Mouse (Mus musculus): ENCODE results near the gene Skp1a. TPM values are rescaled to one million over a fixed set of nuclear protein-coding genes. Genes with fewer than 3 reads are reported as not detected.

The Skp1a gene
- total and polyA plus RNA-seq, 3 experiments, result 38.9 to 255 (median 241) TPM

DNA sequence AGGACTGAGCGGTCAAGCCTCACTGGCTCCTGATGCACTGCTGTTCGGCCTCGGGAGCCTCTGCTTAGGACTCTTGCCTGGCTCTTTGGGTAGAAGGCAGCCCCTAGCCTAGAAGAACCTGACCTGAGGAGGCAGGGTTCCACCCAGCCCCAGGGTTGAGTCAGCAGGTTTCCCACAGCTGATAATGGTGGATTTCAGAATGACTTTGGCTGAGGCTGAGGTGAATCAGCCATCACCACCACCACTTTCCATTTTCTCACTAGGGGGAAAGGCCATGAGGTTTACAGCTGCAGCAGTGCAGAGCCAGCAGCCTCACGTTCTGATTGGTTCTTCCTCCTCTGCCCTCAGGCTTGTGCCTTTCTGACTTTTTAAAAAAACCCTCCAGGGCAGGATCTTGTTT is 29.1 kb downstream of the Skp1a start:
- Histone ChIP-seq H3K9ac (ENCODE audit: low read depth, low read length) (no peak overlapping the region), H3K27ac (no peak overlapping the region), H3K4me3 (no peak overlapping the region), H3K27me3 (ENCODE audit: control insufficient read depth, insufficient read depth, low read length) (no peaks in the 10 kb centered on the region), H3K36me3 (ENCODE audit: control insufficient read depth, insufficient read depth, low read length) (no peaks in the 10 kb centered on the region), H3K4me1 (ENCODE audit: control insufficient read depth, insufficient read depth, low read length) (no peaks in the 10 kb centered on the region), H3K79me2 (replicated peaks; ENCODE audit: control insufficient read depth, insufficient read depth, low read length) (no peaks in the 10 kb centered on the region)
- intact Hi-C loops (cut with DNase I), result no loop called here
- no peak for TF ChIP-seq CTCF (IDR thresholded peaks at IDR 0.05)
- no peak for TF ChIP-seq EP300 (IDR thresholded peaks at IDR 0.05; ENCODE audit: insufficient read depth, low read depth, low read length)
- no peak for TF ChIP-seq POLR2A (IDR thresholded peaks at IDR 0.05; ENCODE audit: insufficient read depth, low read depth, low read length)
- WGBS, result 77% methylated on average over 4 of the region's 4 CpGs
- no peak for DNase-seq

DNA sequence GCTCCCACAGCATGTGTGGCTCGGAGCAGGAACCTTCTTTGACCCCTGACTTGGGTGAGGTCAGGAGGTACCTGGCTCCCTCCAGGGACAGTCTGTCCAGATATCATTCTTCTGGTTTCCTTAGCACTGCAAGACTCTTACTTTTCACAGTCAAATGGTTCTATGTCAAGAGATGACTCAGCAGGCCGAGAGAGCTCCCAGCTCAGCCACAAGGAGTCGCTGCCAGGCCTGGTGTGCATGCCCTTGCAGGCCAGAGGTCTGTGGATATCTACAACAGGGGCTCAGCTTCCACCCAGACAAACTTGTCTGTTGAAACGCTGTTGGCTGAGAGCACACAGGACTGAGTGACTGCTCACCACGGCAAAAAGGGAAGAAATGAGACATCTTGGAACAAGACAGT is 30.1 kb downstream of the Skp1a start:
- Histone ChIP-seq H3K27ac (no peak overlapping the region), H3K4me3 (no peak overlapping the region), H3K79me2 (replicated peaks; ENCODE audit: control insufficient read depth, insufficient read depth, low read length) (no peaks in the 10 kb centered on the region), H3K9ac (ENCODE audit: low read depth, low read length) (no peak overlapping the region), H3K4me1 (ENCODE audit: control insufficient read depth, insufficient read depth, low read length) (no peaks in the 10 kb centered on the region), H3K36me3 (ENCODE audit: control insufficient read depth, insufficient read depth, low read length) (no peaks in the 10 kb centered on the region), H3K27me3 (ENCODE audit: control insufficient read depth, insufficient read depth, low read length) (no peaks in the 10 kb centered on the region)
- DNase-seq, result peak in 1 of 2 experiments; percentile 51
- peak; percentile 73 for TF ChIP-seq CTCF (IDR thresholded peaks at IDR 0.05)
- no peak for TF ChIP-seq POLR2A (IDR thresholded peaks at IDR 0.05; ENCODE audit: insufficient read depth, low read depth, low read length)
- WGBS, result 52% methylated on average over 5 of the region's 5 CpGs
- intact Hi-C loops (cut with DNase I), result loop anchor here (2.0 kb wide), 1 partner anchor 35 kb away; no protein-coding TSS in a partner anchor

DNA sequence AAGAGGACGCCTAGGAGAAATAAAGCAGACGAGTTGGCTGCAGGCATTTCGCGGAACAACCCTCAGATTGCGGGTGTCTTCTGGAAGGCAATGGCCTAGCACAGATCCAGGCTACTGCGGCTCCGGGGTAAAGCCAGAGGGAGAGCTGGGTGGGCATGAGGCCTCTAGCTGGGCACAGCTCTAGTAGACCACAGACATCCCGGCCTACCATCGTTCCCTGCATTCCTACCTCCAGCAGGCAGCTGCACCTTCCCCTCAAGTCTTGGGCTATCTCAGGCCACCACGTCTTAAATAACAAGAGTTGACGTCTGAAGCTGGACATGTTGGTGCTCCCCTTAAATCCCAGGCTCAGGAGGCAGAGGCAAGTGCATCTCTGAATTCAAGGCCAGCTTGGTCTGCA is 30.5 kb downstream of the Skp1a start:
- whole genome bisulfite sequencing, result 91% methylated on average over 11 of the region's 11 CpGs
- intact Hi-C loops (cut with DNase I), result loop anchor here (2.0 kb wide), 1 partner anchor 34 kb away; no protein-coding TSS in a partner anchor
- no peak overlapping the region for H3K9ac ChIP-seq (ENCODE audit: low read depth, low read length)
- H3K4me1 ChIP-seq (ENCODE audit: control insufficient read depth, insufficient read depth, low read length), result no peaks in the 10 kb centered on the region
- peak in 1 of 2 experiments; percentile 10 for DNase-seq
- no peaks in the 10 kb centered on the region for H3K27me3 ChIP-seq (ENCODE audit: control insufficient read depth, insufficient read depth, low read length)
- no peaks in the 10 kb centered on the region for H3K36me3 ChIP-seq (ENCODE audit: control insufficient read depth, insufficient read depth, low read length)
- no peaks in the 10 kb centered on the region for H3K79me2 ChIP-seq (replicated peaks; ENCODE audit: control insufficient read depth, insufficient read depth, low read length)
- H3K27ac ChIP-seq, result no peak overlapping the region
- no peak for TF ChIP-seq EP300 (IDR thresholded peaks at IDR 0.05; ENCODE audit: insufficient read depth, low read depth, low read length)
- TF ChIP-seq CTCF (IDR thresholded peaks at IDR 0.05), result no peak
- TF ChIP-seq POLR2A (IDR thresholded peaks at IDR 0.05; ENCODE audit: insufficient read depth, low read depth, low read length), result no peak
- no peak overlapping the region for H3K4me3 ChIP-seq

DNA sequence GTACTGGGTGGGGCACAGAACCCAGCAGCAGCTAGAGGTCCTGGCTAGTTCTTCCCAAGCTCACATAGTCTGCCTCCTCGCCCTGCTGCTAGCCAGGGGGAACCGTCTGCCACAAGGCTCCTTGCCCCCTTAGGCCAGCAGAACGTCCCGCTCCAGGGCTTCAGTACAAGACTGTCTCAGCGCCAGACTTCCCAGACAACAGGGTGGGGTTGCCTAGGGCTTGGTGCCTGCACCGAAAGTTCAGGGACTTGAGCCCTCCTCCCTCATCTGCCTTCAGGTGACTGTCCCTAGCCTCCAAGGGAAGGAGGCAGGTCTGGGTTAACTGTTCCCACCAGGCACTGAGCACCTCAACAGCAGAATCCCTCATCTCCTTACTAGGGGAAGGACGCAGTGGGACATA is 33.1 kb downstream of the Skp1a start:
- WGBS, result 73% methylated on average over 7 of the region's 7 CpGs
- no peaks in the 10 kb centered on the region for H3K36me3 ChIP-seq (ENCODE audit: control insufficient read depth, insufficient read depth, low read length)
- H3K27me3 ChIP-seq (ENCODE audit: control insufficient read depth, insufficient read depth, low read length), result no peaks in the 10 kb centered on the region
- no peak overlapping the region for H3K9ac ChIP-seq (ENCODE audit: low read depth, low read length)
- no peaks in the 10 kb centered on the region for H3K79me2 ChIP-seq (replicated peaks; ENCODE audit: control insufficient read depth, insufficient read depth, low read length)
- no peak overlapping the region for H3K4me3 ChIP-seq
- no peak for DNase-seq
- intact Hi-C loops (cut with DNase I), result no loop called here
- TF ChIP-seq POLR2A (IDR thresholded peaks at IDR 0.05; ENCODE audit: insufficient read depth, low read depth, low read length) (no peak), EP300 (IDR thresholded peaks at IDR 0.05; ENCODE audit: insufficient read depth, low read depth, low read length) (no peak), CTCF (IDR thresholded peaks at IDR 0.05) (no peak)
- H3K4me1 ChIP-seq (ENCODE audit: control insufficient read depth, insufficient read depth, low read length), result peaks cover 2% of the 10 kb centered on the region; the same call in 1 of the 2 replicates
- H3K27ac ChIP-seq, result no peak overlapping the region

DNA sequence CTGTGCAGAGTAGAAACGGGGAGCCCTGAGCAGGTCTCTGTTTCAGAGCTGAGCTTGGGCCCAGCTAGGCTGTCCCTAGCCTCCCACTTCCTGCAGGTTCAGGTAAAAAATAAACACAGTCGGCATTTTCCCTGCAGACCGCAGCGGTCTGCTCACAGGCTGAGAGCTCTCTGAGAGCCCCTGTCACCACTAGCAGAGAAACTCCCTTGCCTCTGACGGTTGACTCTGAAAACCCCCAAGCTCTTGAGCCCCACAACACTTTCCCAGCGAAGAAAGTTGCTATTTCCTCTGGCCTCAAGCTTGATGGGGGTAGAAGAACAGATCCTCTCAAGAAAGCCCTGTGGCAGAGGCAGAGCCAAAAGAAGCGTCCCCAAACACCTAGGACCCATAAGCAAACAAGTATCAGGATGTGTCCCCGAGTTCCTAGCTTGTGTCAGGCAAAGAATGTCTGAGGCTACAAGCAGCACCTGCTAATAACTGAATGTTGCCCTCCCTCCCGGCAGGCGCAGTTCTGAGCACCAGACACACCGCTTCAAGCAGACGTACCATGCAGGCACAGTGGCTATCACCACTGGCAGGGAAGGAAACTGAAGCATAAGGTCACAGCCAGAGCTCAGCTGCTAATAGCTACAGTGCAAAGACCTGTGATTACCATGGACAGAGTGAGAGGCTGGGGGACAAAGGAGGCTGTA is 34.0 kb downstream of the Skp1a start:
- H3K27ac ChIP-seq, result no peak overlapping the region

DNA sequence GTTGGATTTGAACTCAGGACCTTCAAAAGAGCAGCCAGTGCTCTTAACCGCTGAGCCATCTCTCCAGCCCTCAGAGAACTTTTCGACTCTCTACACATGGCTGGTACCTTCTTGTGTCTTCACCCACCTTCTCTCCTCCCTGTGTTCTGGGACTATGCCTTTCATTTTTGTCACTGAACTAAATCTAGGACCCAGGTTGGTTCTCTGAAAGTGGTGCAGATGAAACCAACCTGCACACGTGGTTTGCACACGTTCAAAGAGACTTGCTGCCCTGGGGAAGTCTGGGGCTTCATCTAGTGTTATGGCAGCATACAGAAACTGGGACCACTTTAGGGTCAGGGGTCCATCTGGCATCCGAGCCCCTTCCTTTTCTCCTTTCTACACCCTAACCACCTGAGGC is 35.5 kb downstream of the Skp1a start:
- H3K9ac ChIP-seq (ENCODE audit: low read depth, low read length), result no peak overlapping the region
- intact Hi-C loops (cut with DNase I), result no loop called here
- TF ChIP-seq POLR2A (IDR thresholded peaks at IDR 0.05; ENCODE audit: insufficient read depth, low read depth, low read length) (no peak), EP300 (IDR thresholded peaks at IDR 0.05; ENCODE audit: insufficient read depth, low read depth, low read length) (no peak), CTCF (IDR thresholded peaks at IDR 0.05) (no peak)
- no peak overlapping the region for H3K4me3 ChIP-seq
- H3K27me3 ChIP-seq (ENCODE audit: control insufficient read depth, insufficient read depth, low read length), result no peaks in the 10 kb centered on the region
- no peak overlapping the region for H3K27ac ChIP-seq
- no peaks in the 10 kb centered on the region for H3K79me2 ChIP-seq (replicated peaks; ENCODE audit: control insufficient read depth, insufficient read depth, low read length)
- no peak for DNase-seq
- H3K36me3 ChIP-seq (ENCODE audit: control insufficient read depth, insufficient read depth, low read length), result no peaks in the 10 kb centered on the region
- WGBS, result 90% methylated on average over 5 of the region's 5 CpGs
- H3K4me1 ChIP-seq (ENCODE audit: control insufficient read depth, insufficient read depth, low read length), result peaks cover 6% of the 10 kb centered on the region; the same call in 1 of the 2 replicates

More for the DNA sequence above, 34.0 kb downstream of the Skp1a start:
- 37% methylated on average over 12 of the region's 12 CpGs for WGBS
- DNase-seq, result peak in 1 of 2 experiments; percentile 14
- Histone ChIP-seq H3K4me3 (no peak overlapping the region), H3K36me3 (ENCODE audit: control insufficient read depth, insufficient read depth, low read length) (no peaks in the 10 kb centered on the region), H3K4me1 (ENCODE audit: control insufficient read depth, insufficient read depth, low read length) (peaks cover 6% of the 10 kb centered on the region; the same call in 1 of the 2 replicates), H3K9ac (ENCODE audit: low read depth, low read length) (no peak overlapping the region), H3K27me3 (ENCODE audit: control insufficient read depth, insufficient read depth, low read length) (no peaks in the 10 kb centered on the region), H3K79me2 (replicated peaks; ENCODE audit: control insufficient read depth, insufficient read depth, low read length) (no peaks in the 10 kb centered on the region)
- TF ChIP-seq CTCF (IDR thresholded peaks at IDR 0.05) (no peak), EP300 (IDR thresholded peaks at IDR 0.05; ENCODE audit: insufficient read depth, low read depth, low read length) (no peak), POLR2A (IDR thresholded peaks at IDR 0.05; ENCODE audit: insufficient read depth, low read depth, low read length) (no peak)
- intact Hi-C loops (cut with DNase I), result no loop called here

All from heart, adult 2 months (tissue).